In the genomic region with DNA sequence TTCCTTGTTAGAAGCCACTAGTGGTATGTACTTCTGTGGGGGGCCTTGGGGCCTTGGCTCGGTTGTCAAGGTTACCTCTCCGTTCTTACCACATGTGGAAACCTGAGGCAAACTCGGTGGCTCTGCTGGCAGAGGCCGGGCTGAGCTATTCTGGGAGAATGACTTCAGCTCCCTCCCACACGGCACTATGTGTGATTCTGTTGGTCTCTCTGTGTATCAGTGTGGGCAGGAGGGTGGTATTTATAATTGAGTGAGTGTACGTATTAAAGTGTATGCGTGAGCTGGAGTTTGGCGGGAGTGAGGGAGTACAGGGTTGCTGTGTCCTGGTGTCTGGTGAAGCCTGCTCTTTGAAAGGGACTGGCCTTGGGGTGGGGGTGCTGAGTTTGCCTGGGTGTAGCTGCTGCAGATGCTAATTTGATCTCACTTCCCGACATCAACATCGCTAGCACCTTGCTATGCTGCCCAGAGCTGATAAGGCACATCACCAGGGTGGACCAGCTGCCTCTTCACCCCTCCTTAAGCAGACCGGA, we compare ENCODE assay signal across 7 mouse cellular contexts. TPM values are rescaled to one million over a fixed set of nuclear protein-coding genes. Genes with fewer than 3 reads are reported as not detected.
DNase-seq lines count a peak whose midpoint lies in the region.

No protein-coding gene starts in this region.

- DNase-seq in ovary, postnatal 36 days (ENCODE audit: low spot score) = peak; percentile 44
- DNase-seq in ovary, postnatal 14 days (ENCODE audit: low spot score) = no peak
- peak; percentile 82 for DNase-seq in adrenal gland, postnatal 14 days
- peak; percentile 62 to 79 for DNase-seq in frontal cortex, postnatal 14 days (ENCODE audit: low spot score in 2 of 2)
- peak; percentile 70 to 88 for DNase-seq in layer of hippocampus, adult 18-20 months (ENCODE audit: low spot score in 2 of 2)
- peak; percentile 57 for DNase-seq in lung, postnatal 25 days (ENCODE audit: low spot score)
- DNase-seq in embryo, embryonic 10 days (ENCODE audit: low spot score) = no peak

RNA-seq across cellular contexts. Expression of a gene that starts 4.1 kb away (rescaled TPM):
- 36.7 and 58.2 TPM in 2 replicates for total RNA-seq in adrenal gland, postnatal 14 days (2021)
- total RNA-seq in layer of hippocampus, adult 18-20 months (2021) = 10 to 100 TPM; 16.6 to 24.9 TPM

RNA-seq across cellular contexts. Expression of a gene that starts 28.0 kb away (rescaled TPM):
- total RNA-seq in adrenal gland, postnatal 14 days (2021) = not detected in 2 replicates
- total RNA-seq in layer of hippocampus, adult 18-20 months (2021) = under 1 TPM in 1 of 2 experiments, not detected in 1; 0.17 TPM

RNA-seq across cellular contexts. Expression of a gene that starts 46.0 kb away (rescaled TPM):
- total RNA-seq in adrenal gland, postnatal 14 days (2021) = 13.9 and 15.3 TPM in 2 replicates
- 1 to 10 TPM; 3.9 to 5.2 TPM for total RNA-seq in layer of hippocampus, adult 18-20 months (2021)

Comparison
In these comparisons a context has a peak if more than half of its experiments do, and no peak if none do; other contexts are left out.
1. DNase-seq: peak in ovary, postnatal 36 days (single experiment), adrenal gland, postnatal 14 days (single experiment), frontal cortex, postnatal 14 days (2 of 2), layer of hippocampus, adult 18-20 months (2 of 2) and lung, postnatal 25 days (single experiment); none in ovary, postnatal 14 days (single experiment) and embryo, embryonic 10 days (single experiment).